Mouse (Mus musculus) limb, embryonic 13.5 days (tissue): ENCODE data around the gene Slc1a3. TPM values are rescaled to one million over a fixed set of nuclear protein-coding genes. Genes with fewer than 3 reads are reported as not detected.

Experiments used
- ATAC-seq: fragments of 200-750 bp; cut with Nextera tagmentation; 2 replicates; pipeline ENCODE4 v1.8.0; 2017; ENCODE audit warnings: low read depth, moderate number of reproducible peaks, moderate TSS enrichment; ENCODE audit not compliant: low FRiP score
- H3K27ac ChIP-seq: fragments of 300-500 bp; sonication (generic); 2 replicates; pipeline ENCODE4 v1.5.1; 2015; ENCODE audit warnings: inconsistent platforms, mild to moderate bottlenecking, moderate library complexity
- H3K27me3 ChIP-seq: fragments of 300-500 bp; sonication (generic); 2 replicates; pipeline ENCODE4 v1.6.1; 2015; ENCODE audit warnings: mild to moderate bottlenecking, inconsistent platforms
- H3K36me3 ChIP-seq: fragments of 300-500 bp; sonication (generic); 2 replicates; pipeline ENCODE4 v1.6.1; 2015; ENCODE audit warnings: inconsistent platforms, mild to moderate bottlenecking, moderate library complexity
- H3K4me1 ChIP-seq: fragments of 300-500 bp; sonication (generic); 2 replicates; pipeline ENCODE4 v1.6.1; 2015; ENCODE audit warnings: inconsistent platforms
- H3K4me2 ChIP-seq: fragments of 300-500 bp; sonication (generic); replicated peaks from 2 replicates; pipeline ENCODE4 v1.6.1; 2015; ENCODE audit warnings: inconsistent platforms, mild to moderate bottlenecking, moderate library complexity
- H3K4me3 ChIP-seq: fragments of 300-500 bp; sonication (generic); 2 replicates; pipeline ENCODE4 v1.5.1; 2015; ENCODE audit warnings: moderate library complexity, mild to moderate bottlenecking, inconsistent platforms
- H3K9ac ChIP-seq: fragments of 300-500 bp; sonication (generic); 2 replicates; pipeline ENCODE4 v1.6.1; 2015; ENCODE audit warnings: mild to moderate bottlenecking, inconsistent platforms
- H3K9me3 ChIP-seq: fragments of 300-500 bp; sonication (generic); 2 replicates; pipeline ENCODE4 v1.6.1; 2016; ENCODE audit warnings: inconsistent platforms
- WGBS: fragments of 180-500 bp; shearing (Covaris S2); methylation state at CpG from one replicate; pipeline ENCODE4 v1.1.7; 2015; 5-methylcytosine and 5-hydroxymethylcytosine counted together
- polyA plus RNA-seq: library from polyadenylated mRNA; unstranded; fragments of >200 nt; fragmentation: Nextera tagmentation; extraction: Ambion mirVana; gene quantifications from 2 replicates; pipeline ENCODE4 v1.2.1, GENCODE M21; 2015

Slc1a3 gene
- polyA plus RNA-seq, 1 experiment from 2014 or later, result 39.2 TPM

DNA sequence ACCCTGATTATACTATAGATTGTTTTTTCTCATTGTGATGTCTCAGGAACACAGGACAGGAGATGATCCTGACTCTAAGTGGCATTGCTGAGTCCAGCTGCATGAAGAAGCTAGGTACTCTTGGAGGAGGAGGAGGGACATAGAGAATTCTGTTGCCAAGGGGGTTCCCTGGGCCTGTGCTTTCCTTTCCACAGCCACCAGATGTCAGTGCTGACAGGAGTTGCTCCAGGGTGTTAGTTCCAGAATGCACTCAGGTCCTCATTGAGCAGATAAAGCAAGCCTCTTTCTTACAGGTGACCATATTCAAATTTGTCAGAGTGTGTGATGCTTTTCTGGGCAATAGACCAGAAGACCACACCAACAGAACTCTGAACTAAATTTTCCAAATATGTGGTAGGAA lies 86.7 kb downstream of the Slc1a3 start:
- no peak overlapping the region for H3K27ac ChIP-seq
- H3K9me3 ChIP-seq, result no peaks in the 10 kb centered on the region
- H3K9ac ChIP-seq, result no peak overlapping the region
- no peak for ATAC-seq
- no peak overlapping the region for H3K4me2 ChIP-seq
- H3K4me3 ChIP-seq, result no peak overlapping the region
- H3K36me3 ChIP-seq, result no peaks in the 10 kb centered on the region
- H3K4me1 ChIP-seq, result peaks cover 16% of the 10 kb centered on the region
- H3K27me3 ChIP-seq, result peaks cover 23% of the 10 kb centered on the region

GRCm38 (mm10) chr15:8619479-8620026 lies 91.0 kb downstream of the Slc1a3 start:
- Histone ChIP-seq H3K27ac (no peak overlapping the region), H3K4me2 (no peak overlapping the region), H3K36me3 (no peaks in the 10 kb centered on the region), H3K9me3 (no peaks in the 10 kb centered on the region), H3K27me3 (no peaks in the 10 kb centered on the region), H3K4me1 (peaks cover 14% of the 10 kb centered on the region), H3K4me3 (no peak overlapping the region), H3K9ac (no peak overlapping the region)
- ATAC-seq, result no peak
- whole genome bisulfite sequencing, result 72% methylated on average over 18 of the region's 18 CpGs

DNA sequence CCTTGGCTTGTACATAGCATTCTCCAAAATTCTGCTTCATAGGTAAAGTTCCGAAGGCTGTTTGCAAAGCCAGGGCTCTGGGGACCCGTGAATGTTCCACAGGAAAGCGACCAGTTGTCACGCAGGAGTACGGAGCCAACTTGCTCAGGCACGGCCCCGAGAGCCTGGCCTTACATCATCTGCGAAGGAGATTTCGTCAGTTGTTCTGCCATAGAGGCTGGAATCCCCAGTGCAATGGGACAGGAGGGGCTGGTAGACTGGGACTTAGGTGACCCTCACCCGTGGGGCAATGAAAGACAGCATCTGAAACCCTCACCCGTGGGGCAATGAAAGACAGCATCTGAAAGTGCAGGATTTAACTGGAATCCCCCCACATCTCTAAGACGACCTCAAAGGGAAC lies 94.3 kb downstream of the Slc1a3 start:
- H3K9ac ChIP-seq, result no peak overlapping the region
- H3K27ac ChIP-seq, result no peak overlapping the region
- 0 out of 2 replicates have a peak, but pooled peaks have one; percentile 44 for ATAC-seq
- H3K9me3 ChIP-seq, result no peaks in the 10 kb centered on the region
- peaks cover 14% of the 10 kb centered on the region for H3K4me1 ChIP-seq
- no peaks in the 10 kb centered on the region for H3K36me3 ChIP-seq
- H3K27me3 ChIP-seq, result no peaks in the 10 kb centered on the region
- H3K4me3 ChIP-seq, result no peak overlapping the region
- 0 out of 2 replicates have a peak overlapping the region, but pooled peaks have one; percentile 3 for H3K4me2 ChIP-seq
- WGBS, result 61% methylated on average over 12 of the region's 12 CpGs

GRCm38 (mm10) chr15:8615511-8616224 lies 94.9 kb downstream of the Slc1a3 start:
- Histone ChIP-seq H3K27me3 (no peaks in the 10 kb centered on the region), H3K4me2 (0 out of 2 replicates have a peak overlapping the region, but pooled peaks have one; percentile 3), H3K4me1 (peaks cover 14% of the 10 kb centered on the region), H3K4me3 (no peak overlapping the region), H3K36me3 (no peaks in the 10 kb centered on the region), H3K9ac (no peak overlapping the region), H3K9me3 (no peaks in the 10 kb centered on the region), H3K27ac (no peak overlapping the region)
- ATAC-seq, result no peak
- WGBS, result 62% methylated on average over 11 of the region's 11 CpGs

DNA sequence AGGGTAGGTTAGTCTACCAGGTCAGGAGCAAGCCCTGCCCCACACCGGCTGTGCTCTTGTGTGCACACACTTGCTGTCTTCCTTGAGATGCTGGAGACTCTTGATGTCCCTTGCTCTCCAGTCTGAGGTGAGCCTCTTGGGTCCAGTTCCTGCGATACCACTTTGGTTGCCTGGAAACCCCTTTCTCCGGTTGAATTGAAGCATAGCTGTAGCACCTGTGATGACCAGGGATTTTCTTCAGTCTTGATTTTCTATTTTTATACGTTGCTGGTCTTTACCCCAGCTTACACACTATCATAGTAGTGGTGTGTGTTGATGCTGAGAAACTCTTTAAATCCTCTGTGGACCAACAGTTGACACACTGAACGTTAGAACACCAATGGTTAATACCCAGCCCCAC lies 95.9 kb downstream of the Slc1a3 start:
- Histone ChIP-seq H3K27me3 (no peaks in the 10 kb centered on the region), H3K4me3 (no peak overlapping the region), H3K4me2 (no peak overlapping the region), H3K9me3 (no peaks in the 10 kb centered on the region), H3K36me3 (no peaks in the 10 kb centered on the region), H3K27ac (no peak overlapping the region), H3K4me1 (peaks cover 14% of the 10 kb centered on the region), H3K9ac (no peak overlapping the region)
- no peak for ATAC-seq
- WGBS, result 91% methylated on average over 5 of the region's 5 CpGs

- WGBS, result 42% methylated on average over 6 of the region's 6 CpGs
Measured at GRCm38 (mm10) chr15:8605538-8606188, 104.9 kb downstream of the Slc1a3 start.

GRCm38 (mm10) chr15:8602362-8602761 lies 108.2 kb downstream of the Slc1a3 start:
- H3K9me3 ChIP-seq, result no peaks in the 10 kb centered on the region
- no peak for ATAC-seq
- H3K36me3 ChIP-seq, result no peaks in the 10 kb centered on the region
- H3K9ac ChIP-seq, result no peak overlapping the region
- no peak overlapping the region for H3K4me2 ChIP-seq
- 0 out of 2 replicates have a peak, but pooled peaks cover 5% of the 10 kb centered on the region for H3K4me1 ChIP-seq
- no peak overlapping the region for H3K4me3 ChIP-seq
- WGBS, result 82% methylated on average over 6 of the region's 6 CpGs
- no peak overlapping the region for H3K27ac ChIP-seq
- H3K27me3 ChIP-seq, result no peaks in the 10 kb centered on the region

More at GRCm38 (mm10) chr15:8605538-8606188, 104.9 kb downstream of the Slc1a3 start:
- Histone ChIP-seq H3K36me3 (no peaks in the 10 kb centered on the region), H3K27me3 (no peaks in the 10 kb centered on the region), H3K9me3 (no peaks in the 10 kb centered on the region), H3K4me3 (no peak overlapping the region), H3K27ac (no peak overlapping the region), H3K4me1 (0 out of 2 replicates have a peak, but pooled peaks cover 5% of the 10 kb centered on the region), H3K9ac (no peak overlapping the region), H3K4me2 (no peak overlapping the region)
- no peak for ATAC-seq

GRCm38 (mm10) chr15:8601312-8602146 lies 109.0 kb downstream of the Slc1a3 start:
- WGBS, result 58% methylated on average over 13 of the region's 13 CpGs
- Histone ChIP-seq H3K36me3 (no peaks in the 10 kb centered on the region), H3K27ac (no peak overlapping the region), H3K4me1 (0 out of 2 replicates have a peak, but pooled peaks cover 5% of the 10 kb centered on the region), H3K4me3 (no peak overlapping the region), H3K9ac (no peak overlapping the region), H3K27me3 (no peaks in the 10 kb centered on the region), H3K4me2 (no peak overlapping the region), H3K9me3 (no peaks in the 10 kb centered on the region)
- ATAC-seq, result no peak

- no peak overlapping the region for H3K4me3 ChIP-seq
- no peaks in the 10 kb centered on the region for H3K27me3 ChIP-seq
- no peak overlapping the region for H3K27ac ChIP-seq
- H3K9me3 ChIP-seq, result no peaks in the 10 kb centered on the region
- 52% methylated on average over 8 of the region's 8 CpGs for WGBS
- H3K9ac ChIP-seq, result no peak overlapping the region
- no peaks in the 10 kb centered on the region for H3K36me3 ChIP-seq
- peaks cover 9% of the 10 kb centered on the region; the same call in 1 of the 2 replicates for H3K4me1 ChIP-seq
- H3K4me2 ChIP-seq, result no peak overlapping the region
- ATAC-seq, result peak; percentile 61; the same call in 1 of the 2 replicates
Measured at GRCm38 (mm10) chr15:8596375-8596900, 114.1 kb downstream of the Slc1a3 start.

DNA sequence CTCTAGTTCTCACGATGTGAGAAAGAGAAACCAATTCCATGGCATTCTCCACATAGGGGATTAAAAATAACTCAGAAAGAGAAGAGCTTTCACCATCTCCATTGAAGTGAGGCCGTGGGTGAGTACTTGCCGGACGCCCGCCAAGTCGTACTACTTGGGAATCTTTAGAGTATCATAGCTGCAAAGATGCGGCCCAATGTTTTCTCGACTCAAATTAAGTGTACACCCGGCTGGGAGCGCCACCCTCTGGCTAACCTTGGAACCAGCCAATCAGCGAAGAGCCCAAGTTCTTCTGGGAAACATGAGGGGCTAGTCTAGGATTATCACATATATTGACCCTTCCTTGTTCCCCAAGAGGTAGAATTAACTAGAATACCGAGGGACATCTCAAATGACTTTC lies 115.3 kb downstream of the Slc1a3 start:
- Histone ChIP-seq H3K4me2 (no peak overlapping the region), H3K36me3 (no peaks in the 10 kb centered on the region), H3K27me3 (no peaks in the 10 kb centered on the region), H3K27ac (no peak overlapping the region), H3K9me3 (no peaks in the 10 kb centered on the region), H3K4me1 (peaks cover 8% of the 10 kb centered on the region; the same call in 1 of the 2 replicates), H3K9ac (no peak overlapping the region), H3K4me3 (no peak overlapping the region)
- 77% methylated on average over 12 of the region's 12 CpGs for WGBS
- ATAC-seq, result no peak

- Histone ChIP-seq H3K36me3 (no peaks in the 10 kb centered on the region), H3K27ac (no peak overlapping the region), H3K4me3 (no peak overlapping the region), H3K4me1 (peaks cover 5% of the 10 kb centered on the region), H3K27me3 (no peaks in the 10 kb centered on the region), H3K9ac (no peak overlapping the region), H3K9me3 (no peaks in the 10 kb centered on the region), H3K4me2 (no peak overlapping the region; the same call in 1 of the 2 replicates)
- WGBS, result 22% methylated on average over 11 of the region's 11 CpGs
- ATAC-seq, result no peak
Measured at GRCm38 (mm10) chr15:8589503-8590116, 121.0 kb downstream of the Slc1a3 start.
